In the genomic region with DNA sequence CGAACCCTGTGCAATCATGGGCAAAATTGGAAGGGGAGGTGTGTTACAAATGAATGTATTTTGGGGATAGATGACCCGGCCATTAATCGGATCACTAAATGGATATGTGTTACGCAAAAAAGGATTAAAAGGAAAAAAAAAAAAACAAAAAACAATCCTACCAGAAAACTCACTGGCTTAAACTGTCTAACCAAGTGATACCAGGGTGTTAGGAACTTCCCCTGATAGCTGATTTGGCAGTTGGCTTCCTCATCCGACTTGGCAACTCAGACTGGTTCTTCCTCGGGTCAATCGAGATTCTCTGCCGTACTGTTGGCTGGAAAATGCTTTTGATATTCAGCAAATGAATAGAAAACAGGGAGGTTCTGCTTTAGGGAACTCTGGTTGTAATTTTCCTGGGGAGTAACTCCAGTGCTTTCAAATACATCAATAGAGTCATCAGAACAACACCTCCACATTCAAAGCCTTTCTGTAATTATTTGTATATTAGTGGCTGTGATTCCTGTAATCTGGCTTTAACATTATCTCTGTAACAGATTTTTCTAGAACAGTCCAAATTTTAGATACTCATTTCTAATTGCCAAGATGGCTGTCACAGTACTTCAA, we compare ENCODE assay signal across 8 mouse cellular contexts. TPM values are rescaled to one million over a fixed set of nuclear protein-coding genes. Genes with fewer than 3 reads are reported as not detected.
DNase-seq lines count a peak whose midpoint lies in the region; ATAC-seq and TF ChIP-seq lines count a peak whose summit lies in the region.

No protein-coding gene starts in this region.

- no peak overlapping the region; the same call in 1 of the 2 replicates for H3K27ac ChIP-seq in kidney, adult 2 months (ENCODE audit: insufficient read depth, low read depth, low read length)
- H3K27ac ChIP-seq in lung, embryonic 14.5 days (ENCODE audit: low read depth) = no peak overlapping the region
- no peak overlapping the region for H3K27ac ChIP-seq in small intestine, adult 2 months (ENCODE audit: insufficient read depth, low read depth, low read length)

- no peaks in the 10 kb centered on the region for H3K27me3 ChIP-seq in kidney, adult 2 months (replicated peaks; ENCODE audit: control insufficient read depth, insufficient read depth, low read length)
- no peaks in the 10 kb centered on the region for H3K27me3 ChIP-seq in lung, embryonic 14.5 days (ENCODE audit: insufficient read depth, low read length)
- no peaks in the 10 kb centered on the region for H3K27me3 ChIP-seq in small intestine, adult 2 months (ENCODE audit: control insufficient read depth, insufficient read depth, low read length)

- peak overlapping the region; percentile 89 for H3K9ac ChIP-seq in lung, embryonic 14.5 days

- H3K4me2 ChIP-seq in lung, embryonic 14.5 days = peak overlapping the region; percentile 81

- ATAC-seq in lung, embryonic 14.5 days (ENCODE audit: insufficient read depth) = no peak

- peak overlapping the region; percentile 62; the same call in 1 of the 2 replicates for H3K4me3 ChIP-seq in kidney, adult 2 months (ENCODE audit: insufficient read depth, low read depth, low read length)
- H3K4me3 ChIP-seq in lung, embryonic 14.5 days (ENCODE audit: low read depth, low read length) = peak overlapping the region; percentile 97
- peak overlapping the region; percentile 67; the same call in 1 of the 2 replicates for H3K4me3 ChIP-seq in small intestine, adult 2 months (ENCODE audit: low read depth, low read length)

- H3K9me3 ChIP-seq in lung, embryonic 14.5 days (ENCODE audit: low read depth, low read length) = no peaks in the 10 kb centered on the region

- peak; percentile 22 for DNase-seq in ovary, postnatal 14 days (ENCODE audit: low spot score)
- DNase-seq in ovary, postnatal 36 days (ENCODE audit: low spot score) = no peak
- peak; percentile 8 for DNase-seq in c-Kit-positive CD71-positive TER-119-positive erythroid progenitor cells, embryonic 14.5 days (ENCODE audit: low spot score)
- peak; percentile 61 to 75 for DNase-seq in heart, adult 18-20 months
- DNase-seq in kidney, adult 2 months = peak; percentile 70
- peak; percentile 61 for DNase-seq in lung, embryonic 14.5 days
- DNase-seq in right cerebral cortex, postnatal 4 days = no peak

- TF ChIP-seq CTCF in kidney, adult 2 months (conservative IDR thresholded peaks at IDR 0.05; ENCODE audit: insufficient read depth, insufficient read length, low read depth, low read length) = no peak
- no peak for TF ChIP-seq CTCF in lung, embryonic 14.5 days (IDR thresholded peaks at IDR 0.05; ENCODE audit: low read depth)
- TF ChIP-seq CTCF in small intestine, adult 2 months (IDR thresholded peaks at IDR 0.05; ENCODE audit: extremely low read depth, insufficient read length, insufficient replicate concordance, low read depth, low read length) = no peak

- H3K4me1 ChIP-seq in kidney, adult 2 months (ENCODE audit: control insufficient read depth, insufficient read depth, low read length) = peaks cover 6% of the 10 kb centered on the region
- H3K4me1 ChIP-seq in lung, embryonic 14.5 days (ENCODE audit: insufficient read depth) = peaks cover 7% of the 10 kb centered on the region; the same call in 1 of the 2 replicates
- peaks cover 2% of the 10 kb centered on the region; the same call in 1 of the 2 replicates for H3K4me1 ChIP-seq in small intestine, adult 2 months (ENCODE audit: control insufficient read depth, insufficient read depth, insufficient read length, low read length)

- 2% methylated on average over 8 of the region's 8 CpGs for WGBS in kidney, adult 2 months
- WGBS in lung, embryonic 14.5 days = under 1% methylated on average over 8 of the region's 8 CpGs
- WGBS in small intestine, adult 2 months = 1% methylated on average over 8 of the region's 8 CpGs

- no peaks in the 10 kb centered on the region for H3K36me3 ChIP-seq in kidney, adult 2 months (ENCODE audit: control insufficient read depth, insufficient read depth, low read length)
- no peaks in the 10 kb centered on the region for H3K36me3 ChIP-seq in lung, embryonic 14.5 days (ENCODE audit: insufficient read depth)
- H3K36me3 ChIP-seq in small intestine, adult 2 months (ENCODE audit: control insufficient read depth, insufficient read depth, low read length) = no peaks in the 10 kb centered on the region

- no peak for TF ChIP-seq POLR2A in kidney, adult 2 months (IDR thresholded peaks at IDR 0.05; ENCODE audit: low read depth, low read length)
- TF ChIP-seq POLR2A in small intestine, adult 2 months (IDR thresholded peaks at IDR 0.05; ENCODE audit: low read depth, low read length) = no peak

RNA-seq across cellular contexts. Expression of gene Akirin1, which starts 0.7 kb away (rescaled TPM):
- 10 to 100 TPM; 24.1 to 25.3 TPM for total RNA-seq in heart, adult 18-20 months (2021)
- 15.8 and 16.5 TPM in 2 replicates for polyA plus RNA-seq in kidney, adult 2 months (2012; rRNA removed)
- polyA plus RNA-seq in lung, embryonic 14.5 days (2014; fragmentation: Nextera tagmentation; extraction: Ambion mirVana) = 48.0 and 49.6 TPM in 2 replicates
- 19.7 and 29.1 TPM in 2 replicates for polyA plus RNA-seq in small intestine, adult 2 months (2012; rRNA removed)

RNA-seq across cellular contexts. Expression of gene Ndufs5, which starts 32.8 kb away (rescaled TPM):
- 100 to 1,000 TPM; 457 to 469 TPM for total RNA-seq in heart, adult 18-20 months (2021)
- 99.5 and 147 TPM in 2 replicates for polyA plus RNA-seq in kidney, adult 2 months (2012; rRNA removed)
- 313 TPM in 2 replicates for polyA plus RNA-seq in lung, embryonic 14.5 days (2014; fragmentation: Nextera tagmentation; extraction: Ambion mirVana)
- polyA plus RNA-seq in small intestine, adult 2 months (2012; rRNA removed) = 7.1 and 16.5 TPM in 2 replicates

RNA-seq across cellular contexts. Expression of gene Rhbdl2, which starts 36.9 kb away (rescaled TPM):
- total RNA-seq in heart, adult 18-20 months (2021) = not detected
- polyA plus RNA-seq in kidney, adult 2 months (2012; rRNA removed) = 1.5 TPM in 2 replicates
- polyA plus RNA-seq in lung, embryonic 14.5 days (2014; fragmentation: Nextera tagmentation; extraction: Ambion mirVana) = 0.72 and 1.1 TPM in 2 replicates
- 3.3 and 6.2 TPM in 2 replicates for polyA plus RNA-seq in small intestine, adult 2 months (2012; rRNA removed)

Comparison
In these comparisons a context has a peak if more than half of its experiments do, and no peak if none do; other contexts are left out.
1. DNase-seq: peak in ovary, postnatal 14 days (single experiment), c-Kit-positive CD71-positive TER-119-positive erythroid progenitor cells, embryonic 14.5 days (single experiment), heart, adult 18-20 months (2 of 2), kidney, adult 2 months (single experiment) and lung, embryonic 14.5 days (single experiment); none in ovary, postnatal 36 days (single experiment) and right cerebral cortex, postnatal 4 days (single experiment).
2. Peak in every context shown above with its lines, with median percentiles within 50 percentile points of each other: H3K4me3 ChIP-seq.